Mouse (Mus musculus) mouse trophoblast stem cell (cell line): ENCODE results near the gene Fam131a.

ENCODE experiments used
- in situ Hi-C, 2 experiments: fragments of 300-500 bp; cut with MseI, MboI; formaldehyde crosslinking; loops; 2 replicates in 1 of 2; 3 replicates in 1 of 2; pipeline ENCODE4 v1.15.1; 2025

Gene Fam131a

GRCm38 (mm10) chr16:20739845-20740244 lies 46.8 kb downstream of the Fam131a start:
- in situ Hi-C loops, result no loop called here

GRCm38 (mm10) chr16:20746641-20747040 lies 53.6 kb downstream of the Fam131a start:
- in situ Hi-C loops, result no loop called here

GRCm38 (mm10) chr16:20750518-20750917 lies 57.5 kb downstream of the Fam131a start:
- in situ Hi-C loops, result no loop called here
